Mouse (Mus musculus) intestine, postnatal 0 days (tissue): ENCODE results near the gene 2900026A02Rik. TPM values are rescaled to one million over a fixed set of nuclear protein-coding genes. Genes with fewer than 3 reads are reported as not detected.

Source experiments
- ATAC-seq: fragments of 200-750 bp; cut with Nextera tagmentation; 2 replicates; pipeline ENCODE4 v1.8.0; 2017; ENCODE audit warnings: mild to moderate bottlenecking, moderate TSS enrichment, moderate library complexity
- H3K27ac ChIP-seq: fragments of 300-500 bp; sonication (generic); 2 replicates; pipeline ENCODE4 v1.5.1; 2014; ENCODE audit warnings: mild to moderate bottlenecking, low read depth, low read length, moderate library complexity
- H3K27me3 ChIP-seq: fragments of 300-500 bp; sonication (generic); replicated peaks from 2 replicates; pipeline ENCODE4 v1.6.1; 2014; ENCODE audit warnings: low read length, mixed read lengths; ENCODE audit not compliant: control insufficient read depth, insufficient read depth
- H3K36me3 ChIP-seq: fragments of 300-500 bp; sonication (generic); 2 replicates; pipeline ENCODE4 v1.6.1; 2014; ENCODE audit warnings: mild to moderate bottlenecking, moderate library complexity; ENCODE audit not compliant: control insufficient read depth, insufficient read depth
- H3K4me1 ChIP-seq: fragments of 300-500 bp; sonication (generic); replicated peaks from 2 replicates; pipeline ENCODE4 v1.6.1; 2014; ENCODE audit warnings: antibody characterized with exemption, low read length, mixed read lengths; ENCODE audit not compliant: control insufficient read depth, insufficient read depth
- H3K4me2 ChIP-seq: fragments of 300-500 bp; sonication (generic); replicated peaks from 2 replicates; pipeline ENCODE4 v1.6.1; 2014; ENCODE audit warnings: low read depth, mild to moderate bottlenecking, moderate library complexity
- H3K4me3 ChIP-seq: fragments of 300-500 bp; sonication (generic); 2 replicates; pipeline ENCODE4 v1.5.1; 2014; ENCODE audit warnings: low read depth, low read length
- H3K9ac ChIP-seq: fragments of 300-500 bp; sonication (generic); 2 replicates; pipeline ENCODE4 v1.6.1; 2014; ENCODE audit warnings: mild to moderate bottlenecking, low read depth, low read length
- H3K9me3 ChIP-seq: fragments of 300-500 bp; sonication (generic); 2 replicates; pipeline ENCODE4 v1.6.1; 2016; ENCODE audit warnings: mixed run types; ENCODE audit not compliant: control insufficient read depth
- CTCF ChIP-seq: sonication (generic); IDR thresholded peaks from 2 replicates; pipeline ENCODE4 v1.5.1; 2016; ENCODE audit warnings: low read depth, mild to moderate bottlenecking, control low read depth, antibody characterized with exemption, moderate library complexity
- WGBS: fragments of 180-500 bp; shearing (Covaris S2); extraction: QIAGEN DNeasy Blood & Tissue Kit; methylation state at CpG from one replicate; pipeline ENCODE4 v1.1.7; 2014; 5-methylcytosine and 5-hydroxymethylcytosine counted together
- polyA plus RNA-seq: library from polyadenylated mRNA; unstranded; fragments of >200 nt; fragmentation: Nextera tagmentation; extraction: Ambion mirVana; gene quantifications from 2 replicates; pipeline ENCODE4 v1.2.1, GENCODE M21; 2015

2900026A02Rik gene
- polyA plus RNA-seq, 1 experiment from 2014 or later, result 8.0 TPM

DNA sequence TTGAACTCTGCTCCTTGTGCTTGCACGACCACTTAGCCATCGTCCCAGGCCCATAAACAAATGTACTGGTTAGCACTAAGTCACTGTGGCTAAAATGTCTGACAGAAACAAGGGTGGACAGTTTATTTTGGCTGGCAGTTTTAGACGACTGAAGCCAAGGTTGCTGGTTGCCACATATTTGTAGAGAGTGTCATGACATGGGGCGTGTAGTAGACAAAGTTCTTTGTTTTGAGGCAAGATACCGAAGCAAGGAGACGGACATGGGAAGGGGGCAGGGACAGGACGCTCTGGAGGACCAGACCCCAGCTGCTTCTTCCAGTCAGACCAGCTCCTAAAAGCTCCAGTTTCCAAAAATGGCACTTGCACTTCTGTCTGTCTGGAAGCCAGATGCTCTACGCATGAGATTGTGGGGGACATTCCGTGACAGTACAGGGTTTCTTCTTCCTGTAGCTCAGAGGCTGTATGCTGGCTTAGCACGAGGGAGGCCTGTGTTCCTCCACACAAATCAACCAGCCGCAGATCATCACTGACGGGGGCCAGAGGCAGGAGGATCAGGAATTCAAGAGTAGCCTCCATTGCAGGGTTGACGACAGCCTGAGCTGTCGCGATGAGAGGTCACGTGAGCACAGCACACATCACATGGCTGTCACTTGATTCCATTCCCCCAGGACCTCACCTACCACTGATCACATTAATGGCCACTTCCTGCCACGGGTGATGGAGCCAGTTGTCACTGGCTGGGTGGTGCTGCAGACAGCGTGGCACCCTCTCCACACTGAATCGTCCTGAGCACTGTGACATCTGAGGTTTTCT lies 138.5 kb downstream of the 2900026A02Rik start:
- Histone ChIP-seq H3K36me3 (no peaks in the 10 kb centered on the region), H3K4me1 (no peaks in the 10 kb centered on the region), H3K27ac (no peak overlapping the region), H3K9me3 (no peaks in the 10 kb centered on the region), H3K4me2 (no peak overlapping the region), H3K27me3 (no peaks in the 10 kb centered on the region), H3K9ac (no peak overlapping the region), H3K4me3 (no peak overlapping the region)
- ATAC-seq, result peak; percentile 20; the same call in 1 of the 2 replicates
- no peak for TF ChIP-seq CTCF
- 46% methylated on average over 19 of the region's 19 CpGs for WGBS

- Histone ChIP-seq H3K4me1 (no peaks in the 10 kb centered on the region), H3K9me3 (no peaks in the 10 kb centered on the region), H3K4me3 (no peak within 1 kb of the TSS), H3K4me2 (no peak within 1 kb of the TSS), H3K27ac (no peak within 1 kb of the TSS), H3K36me3 (no peaks in the 10 kb centered on the region), H3K9ac (no peak within 1 kb of the TSS), H3K27me3 (no peaks in the 10 kb centered on the region)
- no peak for TF ChIP-seq CTCF
- ATAC-seq, result no peak
- 69% methylated on average over 8 of the region's 8 CpGs for WGBS
Observed at GRCm38 (mm10) chr5:113081439-113081838, 139.6 kb downstream of the 2900026A02Rik start, which contains the start of gene Crybb3. Gene Crybb3, minus strand, starts transcription at chr5:113081584.

DNA sequence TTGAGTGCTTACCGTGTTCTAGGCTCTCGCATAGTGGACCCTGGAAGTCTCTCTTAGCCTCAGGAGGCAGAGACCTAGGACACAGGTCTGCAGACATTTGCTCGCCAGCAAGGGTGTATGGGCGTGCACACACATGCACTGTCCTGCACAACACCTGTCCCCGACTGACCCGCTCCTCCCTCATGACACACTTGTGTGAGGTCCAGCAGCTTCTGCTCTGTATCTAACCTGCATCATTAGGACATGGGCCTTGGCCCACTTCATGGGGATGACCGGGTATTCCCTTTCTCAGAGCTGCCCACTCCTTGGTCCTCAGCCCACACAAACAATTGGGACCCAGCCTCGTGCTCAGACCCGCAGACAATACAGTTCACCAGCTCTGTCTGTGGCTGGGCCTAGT lies 140.0 kb downstream of the 2900026A02Rik start:
- H3K36me3 ChIP-seq, result no peaks in the 10 kb centered on the region
- ATAC-seq, result no peak
- no peak overlapping the region for H3K4me2 ChIP-seq
- H3K4me3 ChIP-seq, result no peak overlapping the region
- H3K27me3 ChIP-seq, result no peaks in the 10 kb centered on the region
- WGBS, result 87% methylated on average over 9 of the region's 9 CpGs
- H3K9ac ChIP-seq, result no peak overlapping the region
- no peak overlapping the region for H3K27ac ChIP-seq
- no peaks in the 10 kb centered on the region for H3K9me3 ChIP-seq
- no peaks in the 10 kb centered on the region for H3K4me1 ChIP-seq
- TF ChIP-seq CTCF, result no peak

GRCm38 (mm10) chr5:113079783-113080182 lies 141.3 kb downstream of the 2900026A02Rik start:
- peak; percentile 68 for TF ChIP-seq CTCF
- H3K4me1 ChIP-seq, result no peaks in the 10 kb centered on the region
- WGBS, result 27% methylated on average over 21 of the region's 21 CpGs
- H3K4me3 ChIP-seq, result no peak overlapping the region
- ATAC-seq, result no peak
- no peaks in the 10 kb centered on the region for H3K27me3 ChIP-seq
- H3K9me3 ChIP-seq, result no peaks in the 10 kb centered on the region
- no peak overlapping the region; the same call in 1 of the 2 replicates for H3K4me2 ChIP-seq
- no peak overlapping the region for H3K27ac ChIP-seq
- H3K36me3 ChIP-seq, result no peaks in the 10 kb centered on the region
- H3K9ac ChIP-seq, result no peak overlapping the region

GRCm38 (mm10) chr5:113078686-113079085 lies 142.3 kb downstream of the 2900026A02Rik start:
- WGBS, result 66% methylated on average over 5 of the region's 5 CpGs
- Histone ChIP-seq H3K4me1 (no peaks in the 10 kb centered on the region), H3K4me2 (no peak overlapping the region), H3K36me3 (no peaks in the 10 kb centered on the region), H3K9me3 (no peaks in the 10 kb centered on the region), H3K9ac (no peak overlapping the region), H3K27ac (no peak overlapping the region), H3K4me3 (no peak overlapping the region), H3K27me3 (no peaks in the 10 kb centered on the region)
- TF ChIP-seq CTCF, result peak; percentile 70
- ATAC-seq, result no peak

- Histone ChIP-seq H3K9me3 (no peaks in the 10 kb centered on the region), H3K4me2 (no peak within 1 kb of the TSS), H3K27ac (no peak within 1 kb of the TSS), H3K4me3 (no peak within 1 kb of the TSS), H3K9ac (no peak within 1 kb of the TSS), H3K27me3 (no peaks in the 10 kb centered on the region), H3K36me3 (no peaks in the 10 kb centered on the region), H3K4me1 (no peaks in the 10 kb centered on the region)
- ATAC-seq, result no peak
- no peak for TF ChIP-seq CTCF
Observed at GRCm38 (mm10) chr5:113070017-113070416, 151.0 kb downstream of the 2900026A02Rik start, which contains the start of gene Crybb2. Gene Crybb2, minus strand, starts transcription at chr5:113070117.
